Mouse (Mus musculus) lung, postnatal 10 days (tissue): ENCODE measurements around the gene Bcl2l12.

Experiments used
- DNase-seq: peaks from one replicate; pipeline ENCODE4 v3.0.0; 2021

Gene Bcl2l12

DNA sequence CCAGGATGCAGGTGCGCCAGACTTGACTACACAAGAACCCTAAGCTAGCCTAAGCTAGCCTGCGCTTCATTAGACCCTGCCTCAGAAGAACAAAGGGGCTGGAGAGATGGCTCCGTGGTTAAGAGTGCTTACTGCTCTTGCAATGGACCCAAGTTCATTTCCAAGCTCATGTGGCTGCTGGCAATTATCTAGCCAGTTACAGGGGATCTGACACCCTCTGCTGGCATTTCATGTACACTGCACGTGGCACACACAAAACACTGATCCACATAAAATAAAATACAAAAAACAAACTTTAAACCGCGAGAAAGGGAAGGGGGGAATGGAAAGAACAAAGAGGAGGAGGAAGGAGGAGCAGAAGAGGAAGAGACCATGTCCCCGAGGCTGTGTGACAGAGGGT is 40.3 kb downstream of the Bcl2l12 start:
- peak; percentile 73 for DNase-seq

DNA sequence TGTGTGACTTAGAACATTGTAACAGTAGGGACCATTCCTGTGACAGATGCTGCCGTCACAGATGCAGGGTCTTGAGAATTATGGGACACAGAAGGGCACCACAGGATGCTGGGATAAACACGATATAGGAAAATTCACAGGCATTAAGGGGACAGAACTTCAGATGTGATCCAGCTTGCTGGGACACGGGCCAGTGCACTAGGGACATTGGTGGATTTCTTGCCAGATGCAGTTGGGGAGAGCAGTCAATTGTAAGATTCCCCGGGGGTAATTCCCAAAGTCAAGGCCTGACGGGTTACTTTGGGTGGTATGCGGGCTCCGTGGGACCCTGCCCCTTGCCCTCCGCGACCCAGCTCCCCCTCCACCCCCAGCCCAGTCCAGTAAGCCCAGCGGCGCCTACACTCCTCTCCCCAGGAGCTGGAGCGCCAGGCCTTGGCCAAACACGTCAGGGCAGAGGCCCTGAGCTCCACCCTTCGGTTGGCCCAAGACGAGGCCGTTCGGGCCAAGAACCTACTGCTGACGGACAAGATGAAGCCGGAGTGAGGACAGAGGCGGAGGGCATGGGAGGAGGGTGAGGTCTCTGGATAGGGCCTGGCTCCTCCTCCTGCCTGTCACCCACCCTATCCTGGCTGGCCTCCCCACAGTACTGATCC is 41.2 kb downstream of the Bcl2l12 start:
- peak; percentile 82 for DNase-seq

DNA sequence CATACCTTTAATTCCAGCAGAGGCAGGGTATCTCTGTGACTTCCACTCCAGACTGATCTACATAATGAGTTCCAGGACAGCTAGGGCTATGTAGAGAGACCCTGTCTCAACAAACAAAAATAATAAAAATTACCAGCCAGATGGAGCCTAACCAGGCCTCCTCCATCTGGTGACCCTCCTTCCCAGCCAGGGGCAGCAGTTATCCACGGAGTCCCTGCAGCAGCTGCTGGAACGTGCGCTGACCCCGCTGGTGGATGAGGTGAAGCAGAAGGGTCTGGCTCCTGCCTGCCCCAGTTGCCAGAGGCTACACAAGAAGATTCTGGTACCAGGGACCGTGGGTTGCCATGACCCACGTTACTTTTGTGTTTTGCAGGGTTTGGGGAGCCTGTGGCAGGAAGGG is 42.2 kb downstream of the Bcl2l12 start:
- DNase-seq = no peak

DNA sequence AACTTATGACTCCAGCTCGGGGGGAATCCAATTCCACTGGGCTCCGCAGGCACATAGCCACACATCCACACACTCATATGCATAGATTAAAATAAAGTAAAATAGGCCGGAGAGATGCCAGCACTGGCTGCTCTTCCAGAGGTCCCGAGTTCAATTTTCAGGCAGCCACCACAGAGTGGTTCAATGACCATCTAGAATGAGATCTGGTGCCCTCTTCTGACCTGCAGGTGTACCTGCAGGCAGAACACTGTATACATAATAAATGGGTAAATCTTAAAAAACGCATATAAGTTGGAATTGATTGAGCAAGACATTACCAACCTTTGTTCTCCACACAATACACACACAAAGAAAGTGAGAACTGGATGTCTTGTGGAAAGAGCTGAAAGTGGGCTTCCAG is 42.9 kb downstream of the Bcl2l12 start:
- peak; percentile 51 for DNase-seq

- no peak for DNase-seq
Measured at GRCm38 (mm10) chr7:44954091-44954885, 44.2 kb downstream of the Bcl2l12 start.

DNA sequence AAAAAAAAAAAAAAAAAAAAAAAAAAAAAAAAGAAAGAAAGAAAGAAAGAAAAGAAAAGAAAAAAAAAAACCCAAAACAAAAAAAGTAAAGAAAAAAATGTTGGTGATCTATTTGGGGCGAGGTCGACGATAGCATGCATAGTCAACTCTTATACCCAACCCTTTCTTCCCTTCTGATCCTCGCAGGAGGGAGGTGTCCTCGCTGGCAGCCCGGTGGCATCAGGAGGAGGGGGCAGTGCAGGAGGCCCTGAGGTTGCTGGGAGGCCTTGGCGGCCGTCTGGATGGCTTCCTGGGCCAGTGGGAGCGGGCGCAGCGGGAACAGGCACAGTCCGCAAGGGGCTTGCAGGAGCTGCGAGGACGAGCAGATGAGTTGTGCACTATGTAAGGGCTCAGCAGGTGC is 45.0 kb downstream of the Bcl2l12 start:
- no peak for DNase-seq

- peak; percentile 98 for DNase-seq
Measured at GRCm38 (mm10) chr7:44952611-44953306, 45.8 kb downstream of the Bcl2l12 start.

DNA sequence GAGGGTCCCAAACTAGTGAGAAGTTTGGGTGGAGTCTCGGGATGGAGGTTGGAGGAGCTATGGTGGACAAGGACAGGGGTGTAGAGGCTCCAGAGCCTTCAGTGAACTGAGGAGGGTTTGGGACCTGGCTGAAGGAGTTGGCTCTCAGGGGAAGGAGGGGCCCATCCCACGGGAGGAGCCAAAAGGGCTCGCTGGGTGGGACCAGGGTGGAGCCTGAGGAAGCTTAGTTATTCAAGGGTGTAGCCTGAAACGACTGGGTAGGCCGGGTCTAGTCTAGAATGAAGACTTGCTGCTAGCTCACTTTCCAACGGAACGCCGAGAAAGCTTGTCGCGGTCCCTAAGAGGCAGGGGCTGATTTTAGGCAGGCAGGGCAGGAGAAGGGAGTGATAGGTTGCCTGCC is 46.6 kb downstream of the Bcl2l12 start:
- DNase-seq = peak; percentile 94

GRCm38 (mm10) chr7:44949922-44950321 is 48.6 kb downstream of the Bcl2l12 start:
- DNase-seq = no peak

DNA sequence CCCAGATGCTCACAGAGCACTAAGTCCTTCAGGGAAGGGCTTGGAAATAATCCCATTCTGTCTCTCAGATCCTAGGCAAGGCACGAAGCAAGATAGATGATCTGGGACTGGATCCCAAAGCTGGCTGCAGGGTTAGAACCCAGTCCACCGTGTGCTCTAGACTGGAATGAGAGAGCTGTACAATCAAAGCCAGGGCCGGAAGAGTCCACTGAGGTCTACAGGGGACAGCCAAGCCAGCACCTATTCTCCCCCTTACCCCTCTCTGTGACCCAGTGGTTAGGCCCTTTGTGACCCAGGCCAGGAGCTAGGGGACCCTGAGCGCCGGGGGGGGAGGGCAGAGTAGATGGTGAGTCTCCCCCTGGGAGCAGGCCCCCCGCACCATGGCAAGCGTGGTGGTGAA is 55.6 kb downstream of the Bcl2l12 start, which contains the start of gene Tsks:
Gene Tsks, plus strand, starts transcription at position 301 of the 400 bp plus-strand sequence.
- DNase-seq = no peak
